Mouse (Mus musculus): ENCODE measurements around the gene Mybbp1a.

DNA sequence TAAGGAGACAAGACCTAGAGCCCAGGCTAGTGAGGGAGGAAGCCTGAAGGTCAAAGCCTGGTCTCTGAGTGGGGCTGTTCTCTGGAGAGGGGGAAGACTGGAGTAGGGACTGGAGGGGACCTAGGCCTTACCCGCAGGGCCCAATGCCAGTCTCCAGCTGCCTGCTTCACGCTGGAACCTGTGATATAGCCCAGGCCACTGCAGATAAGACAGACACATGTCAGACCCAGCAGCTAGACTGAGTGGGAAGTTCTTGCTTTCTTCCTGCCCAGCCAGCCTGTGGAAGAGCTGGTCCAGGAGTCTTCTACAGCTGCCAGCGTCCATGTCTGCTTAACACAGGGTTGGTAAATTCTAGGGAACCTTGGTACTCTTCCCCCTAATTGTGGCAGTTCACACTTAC lies 17.3 kb downstream of the Mybbp1a start:
- TF ChIP-seq CTCF (IDR thresholded peaks at IDR 0.05; ENCODE audit: insufficient read depth, low read length) = no peak
- no peak for TF ChIP-seq POLR2A (IDR thresholded peaks at IDR 0.05; ENCODE audit: borderline replicate concordance, extremely low read depth, low read depth, low read length)

Measured in lung, adult 2 months (tissue).